Mouse (Mus musculus): ENCODE results near the gene Map3k20.

- TF ChIP-seq CTCF (conservative IDR thresholded peaks at IDR 0.05; ENCODE audit: low read length) (no peak), NANOG (IDR thresholded peaks at IDR 0.05; ENCODE audit: borderline replicate concordance, low read length) (no peak), POU5F1 (IDR thresholded peaks at IDR 0.05; ENCODE audit: borderline replicate concordance, low read length) (no peak)
Measured at GRCm38 (mm10) chr2:72321591-72321990, 36.2 kb downstream of the Map3k20 start.
